Mouse (Mus musculus) lung, postnatal 0 days (tissue): ENCODE results near the gene Wdr38. TPM values are rescaled to one million over a fixed set of nuclear protein-coding genes. Genes with fewer than 3 reads are reported as not detected.

Experiments
- ATAC-seq: fragments of 200-750 bp; cut with Nextera tagmentation; 2 replicates; pipeline ENCODE4 v1.8.0; 2017; ENCODE audit warnings: moderate library complexity
- DNase-seq: peaks from one replicate; pipeline ENCODE4 v3.0.0-alpha.2; 2016; ENCODE audit warnings: low spot score
- H3K27ac ChIP-seq: fragments of 300-500 bp; sonication (generic); 2 replicates; pipeline ENCODE4 v1.5.1; 2014; ENCODE audit warnings: antibody characterized with exemption, mild to moderate bottlenecking, low read length, mixed read lengths
- H3K27me3 ChIP-seq: fragments of 300-500 bp; sonication (generic); replicated peaks from 2 replicates; pipeline ENCODE4 v1.6.1; 2014; ENCODE audit warnings: low read length, mixed read lengths; ENCODE audit not compliant: insufficient read depth
- H3K36me3 ChIP-seq: fragments of 300-500 bp; sonication (generic); 2 replicates; pipeline ENCODE4 v1.6.1; 2014; ENCODE audit warnings: low read length, mixed read lengths; ENCODE audit not compliant: insufficient read depth
- H3K4me1 ChIP-seq: fragments of 300-500 bp; sonication (generic); 2 replicates; pipeline ENCODE4 v1.6.1; 2014; ENCODE audit warnings: antibody characterized with exemption, low read depth, low read length, mixed read lengths; ENCODE audit not compliant: insufficient read depth
- H3K4me2 ChIP-seq: fragments of 300-500 bp; sonication (generic); replicated peaks from 2 replicates; pipeline ENCODE4 v1.6.1; 2014; ENCODE audit warnings: low read depth, mild to moderate bottlenecking, low read length, moderate library complexity, mixed read lengths
- H3K4me3 ChIP-seq: fragments of 300-500 bp; sonication (generic); 2 replicates; pipeline ENCODE4 v1.5.1; 2014; ENCODE audit warnings: low read depth, low read length
- H3K9ac ChIP-seq: fragments of 300-500 bp; sonication (generic); replicated peaks from 2 replicates; pipeline ENCODE4 v1.6.1; 2014; ENCODE audit warnings: low read depth, mild to moderate bottlenecking
- H3K9me3 ChIP-seq: fragments of 300-500 bp; sonication (generic); 2 replicates; pipeline ENCODE4 v1.6.1; 2016; ENCODE audit warnings: low read length, mixed read lengths
- CTCF ChIP-seq: IDR thresholded peaks from 2 replicates; pipeline ENCODE4 v1.5.1; 2016; ENCODE audit warnings: antibody characterized with exemption, mild to moderate bottlenecking
- EP300 ChIP-seq: IDR thresholded peaks from 2 replicates; pipeline ENCODE4 v1.6.1; 2016; ENCODE audit warnings: antibody characterized with exemption, mild to moderate bottlenecking, control low read depth
- WGBS: fragments of 180-500 bp; shearing (Covaris S2); extraction: QIAGEN DNeasy Blood & Tissue Kit; methylation state at CpG from one replicate; pipeline ENCODE4 v1.1.7; 2014; 5-methylcytosine and 5-hydroxymethylcytosine counted together
- polyA plus RNA-seq: library from polyadenylated mRNA; unstranded; fragments of >200 nt; fragmentation: Nextera tagmentation; extraction: Ambion mirVana; gene quantifications from 2 replicates; pipeline ENCODE4 v1.2.1, GENCODE M21; 2015

Wdr38 gene
- polyA plus RNA-seq, 1 experiment from 2014 or later: 2.6 TPM

DNA sequence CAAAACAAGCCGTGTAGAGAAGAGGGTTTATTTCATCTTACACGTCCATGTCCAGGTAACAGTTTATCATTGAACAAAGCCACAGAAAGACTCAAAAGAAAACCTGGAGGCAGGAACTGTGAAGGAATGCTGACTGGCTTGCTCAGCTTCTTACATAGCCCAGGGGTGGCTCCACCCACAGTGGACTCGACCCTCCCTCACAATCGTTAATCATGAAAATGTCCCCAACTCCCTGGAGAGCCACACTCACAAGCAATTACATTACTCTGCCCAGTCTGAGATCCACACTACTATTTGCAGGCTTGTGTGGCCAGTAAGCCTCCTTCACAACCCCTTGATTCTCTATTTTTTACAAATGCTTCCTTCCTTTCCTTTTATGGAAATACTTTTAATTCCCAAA lies 33.1 kb upstream of the Wdr38 start:
- Histone ChIP-seq H3K27ac (no peak overlapping the region), H3K9me3 (no peaks in the 10 kb centered on the region), H3K36me3 (no peaks in the 10 kb centered on the region), H3K27me3 (no peaks in the 10 kb centered on the region), H3K4me1 (no peaks in the 10 kb centered on the region), H3K4me3 (no peak overlapping the region), H3K4me2 (no peak overlapping the region), H3K9ac (no peak overlapping the region)
- WGBS: 16% methylated on average over 4 of the region's 4 CpGs
- no peak for TF ChIP-seq CTCF
- TF ChIP-seq EP300: no peak
- ATAC-seq: no peak
- DNase-seq: no peak

- ATAC-seq: no peak
- Histone ChIP-seq H3K4me2 (no peak overlapping the region), H3K4me1 (no peaks in the 10 kb centered on the region), H3K4me3 (no peak overlapping the region), H3K27me3 (no peaks in the 10 kb centered on the region), H3K9ac (no peak overlapping the region), H3K9me3 (no peaks in the 10 kb centered on the region), H3K27ac (no peak overlapping the region), H3K36me3 (no peaks in the 10 kb centered on the region)
- no peak for TF ChIP-seq CTCF
- no peak for TF ChIP-seq EP300
- 72% methylated on average over 2 of the region's 2 CpGs for WGBS
- no peak for DNase-seq
These were observed 27.6 kb upstream of the Wdr38 start for GRCm38 (mm10) chr2:38969650-38970049.

DNA sequence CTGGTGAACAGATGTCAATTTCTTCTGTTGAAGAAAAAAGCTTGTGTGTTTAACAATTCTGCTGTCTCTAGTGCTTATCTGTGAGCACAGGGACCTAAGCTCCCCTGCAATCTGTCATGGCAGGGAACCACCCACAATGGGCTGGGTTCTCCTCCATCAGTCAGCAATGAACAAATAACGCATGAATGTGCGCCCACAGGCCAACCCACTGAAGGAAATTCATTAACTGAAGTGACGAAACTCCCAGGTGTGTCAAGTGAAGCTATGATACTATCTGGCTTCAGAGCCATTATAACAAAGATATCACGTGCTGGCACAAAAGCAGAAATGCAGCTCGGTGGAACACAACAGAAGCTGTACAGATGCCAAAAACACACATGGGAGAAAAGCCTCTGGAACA lies 27.2 kb upstream of the Wdr38 start:
- 54% methylated on average over 5 of the region's 5 CpGs for WGBS
- Histone ChIP-seq H3K27ac (no peak overlapping the region), H3K9ac (no peak overlapping the region), H3K9me3 (no peaks in the 10 kb centered on the region), H3K4me3 (no peak overlapping the region), H3K36me3 (no peaks in the 10 kb centered on the region), H3K4me2 (no peak overlapping the region), H3K4me1 (no peaks in the 10 kb centered on the region), H3K27me3 (no peaks in the 10 kb centered on the region)
- TF ChIP-seq EP300 (no peak), CTCF (no peak)
- DNase-seq (no peak), ATAC-seq (no peak)

DNA sequence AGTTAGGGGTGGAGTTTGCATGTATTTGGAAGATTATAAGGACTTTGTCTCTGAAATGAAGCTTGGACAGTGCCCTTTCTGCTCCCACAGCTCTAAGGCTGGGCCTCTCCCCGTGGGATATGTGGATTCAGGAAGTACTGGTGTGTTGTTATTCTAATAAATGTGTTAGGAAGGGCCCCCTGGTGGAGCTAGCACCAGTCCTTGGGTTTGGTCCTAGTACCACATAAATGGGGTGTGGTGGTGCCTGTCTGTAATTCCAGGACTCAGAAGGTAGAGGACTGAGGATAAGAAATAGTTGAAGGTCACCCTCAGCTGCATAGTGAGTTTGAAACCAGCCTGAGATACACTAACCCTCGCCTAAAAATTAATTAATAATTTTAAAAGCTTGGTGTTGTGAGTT lies 24.1 kb upstream of the Wdr38 start:
- no peak overlapping the region for H3K4me3 ChIP-seq
- WGBS: 21% methylated on average over 2 of the region's 2 CpGs
- TF ChIP-seq CTCF (peak; percentile 29; the same call in 1 of the 2 replicates), EP300 (no peak)
- no peaks in the 10 kb centered on the region for H3K27me3 ChIP-seq
- no peaks in the 10 kb centered on the region for H3K9me3 ChIP-seq
- H3K9ac ChIP-seq: no peak overlapping the region
- no peak overlapping the region for H3K4me2 ChIP-seq
- DNase-seq: no peak
- no peaks in the 10 kb centered on the region for H3K4me1 ChIP-seq
- no peak overlapping the region for H3K27ac ChIP-seq
- H3K36me3 ChIP-seq: no peaks in the 10 kb centered on the region
- no peak for ATAC-seq

DNA sequence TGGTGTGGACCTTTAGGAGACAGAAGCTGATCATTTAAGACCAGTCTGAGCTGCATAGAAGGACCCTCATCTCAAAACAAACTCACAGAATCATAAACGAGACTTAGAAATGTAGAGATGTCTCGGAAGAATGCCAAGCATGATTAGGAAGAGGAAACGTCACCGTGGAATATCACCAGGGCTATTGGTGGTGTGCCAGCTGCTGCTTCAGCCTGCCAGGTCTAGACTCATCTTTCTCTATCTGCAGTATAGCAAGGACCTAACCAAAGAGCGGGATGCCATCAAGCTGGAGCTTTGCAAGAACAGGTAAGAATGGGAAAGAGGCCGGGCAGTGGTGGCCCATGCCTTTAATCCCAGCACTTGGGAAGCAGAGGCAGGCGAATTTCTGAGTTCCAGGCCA lies 23.6 kb upstream of the Wdr38 start:
- Histone ChIP-seq H3K9ac (no peak overlapping the region), H3K4me2 (no peak overlapping the region), H3K9me3 (no peaks in the 10 kb centered on the region), H3K27ac (no peak overlapping the region), H3K4me1 (no peaks in the 10 kb centered on the region), H3K27me3 (no peaks in the 10 kb centered on the region), H3K36me3 (no peaks in the 10 kb centered on the region), H3K4me3 (no peak overlapping the region)
- WGBS: 55% methylated on average over 7 of the region's 7 CpGs
- no peak for DNase-seq
- TF ChIP-seq CTCF: no peak
- no peak for TF ChIP-seq EP300
- ATAC-seq: no peak

- TF ChIP-seq EP300 (no peak), CTCF (no peak)
- WGBS: 55% methylated on average over 2 of the region's 2 CpGs
- no peak overlapping the region for H3K4me2 ChIP-seq
- ATAC-seq (no peak), DNase-seq (no peak)
- H3K36me3 ChIP-seq: no peaks in the 10 kb centered on the region
- no peaks in the 10 kb centered on the region for H3K9me3 ChIP-seq
- H3K27me3 ChIP-seq: no peaks in the 10 kb centered on the region
- H3K4me3 ChIP-seq: no peak overlapping the region
- no peak overlapping the region for H3K27ac ChIP-seq
- H3K9ac ChIP-seq: no peak overlapping the region
- no peaks in the 10 kb centered on the region for H3K4me1 ChIP-seq
These were observed 23.1 kb upstream of the Wdr38 start for GRCm38 (mm10) chr2:38974171-38974570.

GRCm38 (mm10) chr2:38975181-38975580 lies 22.1 kb upstream of the Wdr38 start:
- Histone ChIP-seq H3K36me3 (no peaks in the 10 kb centered on the region), H3K4me2 (no peak overlapping the region), H3K27ac (no peak overlapping the region), H3K4me1 (no peaks in the 10 kb centered on the region), H3K27me3 (no peaks in the 10 kb centered on the region), H3K9ac (no peak overlapping the region), H3K9me3 (no peaks in the 10 kb centered on the region), H3K4me3 (no peak overlapping the region)
- no peak for ATAC-seq
- DNase-seq: no peak
- no peak for TF ChIP-seq CTCF
- 75% methylated on average over 3 of the region's 3 CpGs for WGBS
